Mouse (Mus musculus): ENCODE measurements around the gene Gm20696. TPM values are rescaled to one million over a fixed set of nuclear protein-coding genes. Genes with fewer than 3 reads are reported as not detected.

Gene Gm20696
- total RNA-seq, 1 experiment, result 0.58 TPM

DNA sequence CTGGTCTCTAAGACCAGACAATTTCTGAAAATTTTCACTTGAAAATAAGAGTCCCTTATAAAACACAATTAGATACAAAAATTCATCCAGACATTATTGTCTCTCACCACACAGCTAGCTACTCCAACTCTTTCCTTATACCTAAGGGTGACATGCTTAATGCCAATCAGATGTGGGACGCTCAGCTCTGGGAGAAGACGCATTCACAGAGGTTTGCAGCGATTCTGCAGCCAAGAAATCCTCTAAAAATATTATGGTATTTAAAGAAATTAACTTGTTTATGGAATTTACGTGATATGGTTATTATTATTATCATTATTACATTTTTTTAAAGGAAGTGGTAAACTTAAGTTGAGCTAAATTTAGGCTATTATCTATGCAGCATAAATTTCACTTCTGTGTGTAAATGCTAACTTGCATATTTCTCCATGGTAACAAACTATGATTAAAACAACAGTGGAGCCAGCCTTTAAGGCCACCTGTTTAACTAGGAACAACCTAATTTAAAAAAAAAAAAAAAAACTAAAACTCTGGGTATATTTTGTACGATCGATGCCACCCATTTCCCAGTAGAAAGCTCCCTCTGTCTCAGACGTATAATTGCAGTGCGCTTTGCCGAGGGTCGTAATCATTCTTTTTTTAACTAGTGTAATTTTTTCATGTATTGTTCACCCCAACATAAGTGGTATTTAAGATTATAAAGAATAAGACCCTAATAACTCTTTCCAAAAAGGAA is 326.4 kb downstream of the Gm20696 start:
- Histone ChIP-seq H3K4me1 (ENCODE audit: control insufficient read depth in 2 of 2, insufficient read depth in 2 of 2, low read length in 2 of 2, poor library complexity in 1 of 2) (no peaks in the 10 kb centered on the region), H3K9ac (ENCODE audit: insufficient read depth, low read depth, low read length, poor library complexity, severe bottlenecking) (no peak overlapping the region), H3K27ac (ENCODE audit: insufficient read depth, low read depth, low read length, poor library complexity, severe bottlenecking) (no peak overlapping the region), H3K36me3 (ENCODE audit: control insufficient read depth, insufficient read depth, low read length, poor library complexity, severe bottlenecking) (no peaks in the 10 kb centered on the region), H3K4me3 (ENCODE audit: insufficient read depth in 1 of 2, low read depth in 1 of 2, low read length in 2 of 2, poor library complexity in 1 of 2, severe bottlenecking in 1 of 2) (no peak overlapping the region), H3K9me3 (ENCODE audit: control insufficient read depth, insufficient read depth, low read depth, low read length) (no peaks in the 10 kb centered on the region)
- TF ChIP-seq HCFC1 (IDR thresholded peaks at IDR 0.05; ENCODE audit: borderline replicate concordance, insufficient read depth, low read length), result no peak
- no peak for TF ChIP-seq CHD2 (IDR thresholded peaks at IDR 0.05; ENCODE audit: low read depth, low read length)
- TF ChIP-seq ZNF384 (IDR thresholded peaks at IDR 0.05; ENCODE audit: low read depth, low read length), result no peak
- no peak for TF ChIP-seq MAFK (IDR thresholded peaks at IDR 0.05; ENCODE audit: insufficient read depth, low read depth, low read length)
- no peak for DNase-seq (ENCODE audit: low read depth, low spot score)
- in situ Hi-C loops (cut with MboI; ENCODE audit: low sequenced_read_pairs in 2 of 2, unreplicated experiment in 2 of 2), result no loop called here

DNA sequence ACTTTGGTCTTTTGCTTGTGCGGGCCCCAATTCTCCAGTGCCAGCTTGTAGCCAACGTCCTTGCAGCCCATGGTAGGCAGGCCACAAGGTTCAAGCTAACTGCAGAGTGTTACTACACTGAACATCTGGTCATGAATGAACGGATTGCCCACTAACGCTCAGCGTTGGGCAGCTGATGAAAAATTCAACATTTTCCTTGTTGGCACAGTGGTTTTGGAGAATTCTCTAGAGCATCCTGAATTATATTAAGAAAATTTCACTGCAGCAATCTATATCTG is 327.3 kb downstream of the Gm20696 start:
- Histone ChIP-seq H3K4me3 (ENCODE audit: insufficient read depth in 1 of 2, low read depth in 1 of 2, low read length in 2 of 2, poor library complexity in 1 of 2, severe bottlenecking in 1 of 2) (no peak overlapping the region), H3K9ac (ENCODE audit: insufficient read depth, low read depth, low read length, poor library complexity, severe bottlenecking) (no peak overlapping the region), H3K9me3 (ENCODE audit: control insufficient read depth, insufficient read depth, low read depth, low read length) (no peaks in the 10 kb centered on the region), H3K27ac (ENCODE audit: insufficient read depth, low read depth, low read length, poor library complexity, severe bottlenecking) (no peak overlapping the region), H3K4me1 (ENCODE audit: control insufficient read depth in 2 of 2, insufficient read depth in 2 of 2, low read length in 2 of 2, poor library complexity in 1 of 2) (no peaks in the 10 kb centered on the region), H3K36me3 (ENCODE audit: control insufficient read depth, insufficient read depth, low read length, poor library complexity, severe bottlenecking) (no peaks in the 10 kb centered on the region)
- TF ChIP-seq CHD2 (IDR thresholded peaks at IDR 0.05; ENCODE audit: low read depth, low read length) (no peak), ZC3H11A (IDR thresholded peaks at IDR 0.05; ENCODE audit: borderline replicate concordance, low read depth, low read length) (no peak), ZNF384 (IDR thresholded peaks at IDR 0.05; ENCODE audit: low read depth, low read length) (no peak), HCFC1 (IDR thresholded peaks at IDR 0.05; ENCODE audit: borderline replicate concordance, insufficient read depth, low read length) (no peak)
- in situ Hi-C loops (cut with MboI; ENCODE audit: low sequenced_read_pairs in 2 of 2, unreplicated experiment in 2 of 2), result no loop called here
- no peak for DNase-seq (ENCODE audit: low read depth, low spot score)

DNA sequence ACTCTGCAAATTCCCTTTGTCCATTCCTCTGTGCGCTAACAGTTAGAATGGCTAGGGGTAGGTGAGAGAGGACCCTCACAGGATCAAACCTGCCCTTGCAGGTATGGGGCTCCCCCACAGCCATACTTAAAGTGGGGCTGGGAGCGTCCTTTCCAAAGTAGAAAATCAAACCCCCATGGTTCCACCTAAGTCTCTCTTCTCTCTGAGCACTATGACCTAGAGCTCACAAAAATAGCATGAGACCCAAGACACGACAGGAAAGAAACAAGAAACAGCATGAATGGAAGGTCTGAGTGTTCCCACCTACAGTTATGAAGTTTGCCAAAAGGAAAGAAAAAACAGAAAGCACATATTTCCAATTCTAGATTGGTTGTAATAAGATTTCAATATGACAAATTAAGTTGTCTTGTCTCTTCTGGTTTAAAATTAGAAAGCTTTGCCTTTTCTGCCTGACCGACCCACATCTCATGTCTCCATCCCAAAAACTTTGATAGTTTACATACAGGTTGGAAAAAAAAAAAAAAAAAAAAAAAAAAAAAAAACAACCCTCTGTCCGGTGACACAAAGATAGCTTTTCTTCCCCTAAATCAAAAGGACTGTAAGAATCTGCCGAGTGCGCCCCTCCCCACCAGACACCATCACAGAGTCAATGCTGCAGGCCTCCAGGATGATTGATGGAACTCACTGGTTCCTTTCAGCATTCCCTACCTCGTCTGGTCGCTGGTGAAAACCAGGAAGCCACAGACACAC is 327.8 kb downstream of the Gm20696 start:
- DNase-seq (ENCODE audit: low read depth, low spot score), result no peak
- Histone ChIP-seq H3K9me3 (ENCODE audit: control insufficient read depth, insufficient read depth, low read depth, low read length) (no peaks in the 10 kb centered on the region), H3K9ac (ENCODE audit: insufficient read depth, low read depth, low read length, poor library complexity, severe bottlenecking) (no peak overlapping the region), H3K27ac (ENCODE audit: insufficient read depth, low read depth, low read length, poor library complexity, severe bottlenecking) (no peak overlapping the region), H3K36me3 (ENCODE audit: control insufficient read depth, insufficient read depth, low read length, poor library complexity, severe bottlenecking) (no peaks in the 10 kb centered on the region), H3K4me3 (ENCODE audit: insufficient read depth in 1 of 2, low read depth in 1 of 2, low read length in 2 of 2, poor library complexity in 1 of 2, severe bottlenecking in 1 of 2) (no peak overlapping the region), H3K4me1 (ENCODE audit: control insufficient read depth in 2 of 2, insufficient read depth in 2 of 2, low read length in 2 of 2, poor library complexity in 1 of 2) (no peaks in the 10 kb centered on the region)
- in situ Hi-C loops (cut with MboI; ENCODE audit: low sequenced_read_pairs in 2 of 2, unreplicated experiment in 2 of 2), result no loop called here
- TF ChIP-seq MAFK (IDR thresholded peaks at IDR 0.05; ENCODE audit: insufficient read depth, low read depth, low read length), result no peak
- no peak for TF ChIP-seq CHD2 (IDR thresholded peaks at IDR 0.05; ENCODE audit: low read depth, low read length)
- TF ChIP-seq ZNF384 (IDR thresholded peaks at IDR 0.05; ENCODE audit: low read depth, low read length), result peak; percentile 52; the same call in 1 of the 2 replicates
- no peak for TF ChIP-seq HCFC1 (IDR thresholded peaks at IDR 0.05; ENCODE audit: borderline replicate concordance, insufficient read depth, low read length)
- TF ChIP-seq ZC3H11A (IDR thresholded peaks at IDR 0.05; ENCODE audit: borderline replicate concordance, low read depth, low read length), result no peak

DNA sequence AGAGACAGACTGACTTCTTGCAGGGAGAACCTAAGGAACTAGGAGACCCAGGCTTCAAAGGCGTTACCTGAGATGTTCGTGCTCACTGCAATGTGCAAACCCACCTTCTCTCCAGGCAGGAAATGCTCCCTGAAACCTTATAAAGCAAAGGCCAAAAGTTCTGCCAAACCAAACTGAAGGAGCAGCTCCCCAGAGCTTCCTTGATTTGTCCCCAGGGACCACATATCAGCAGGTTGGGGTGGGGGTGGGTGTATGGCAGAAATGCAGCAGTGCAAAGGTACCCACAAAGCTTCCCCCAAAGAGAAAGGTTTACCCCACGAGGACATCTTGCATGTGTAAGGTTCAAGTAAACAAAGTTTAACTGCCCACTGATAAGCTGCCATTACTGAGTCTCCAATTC is 328.4 kb downstream of the Gm20696 start:
- DNase-seq (ENCODE audit: low read depth, low spot score), result no peak
- H3K9ac ChIP-seq (ENCODE audit: insufficient read depth, low read depth, low read length, poor library complexity, severe bottlenecking), result no peak overlapping the region
- H3K4me3 ChIP-seq (ENCODE audit: insufficient read depth in 1 of 2, low read depth in 1 of 2, low read length in 2 of 2, poor library complexity in 1 of 2, severe bottlenecking in 1 of 2), result no peak overlapping the region
- in situ Hi-C loops (cut with MboI; ENCODE audit: low sequenced_read_pairs in 2 of 2, unreplicated experiment in 2 of 2), result no loop called here
- H3K27ac ChIP-seq (ENCODE audit: insufficient read depth, low read depth, low read length, poor library complexity, severe bottlenecking), result no peak overlapping the region
- no peaks in the 10 kb centered on the region for H3K4me1 ChIP-seq (ENCODE audit: control insufficient read depth in 2 of 2, insufficient read depth in 2 of 2, low read length in 2 of 2, poor library complexity in 1 of 2)
- no peak for TF ChIP-seq HCFC1 (IDR thresholded peaks at IDR 0.05; ENCODE audit: borderline replicate concordance, insufficient read depth, low read length)
- TF ChIP-seq CHD2 (IDR thresholded peaks at IDR 0.05; ENCODE audit: low read depth, low read length), result no peak
- no peak for TF ChIP-seq ZC3H11A (IDR thresholded peaks at IDR 0.05; ENCODE audit: borderline replicate concordance, low read depth, low read length)
- TF ChIP-seq MAFK (IDR thresholded peaks at IDR 0.05; ENCODE audit: insufficient read depth, low read depth, low read length), result no peak
- no peak for TF ChIP-seq ZNF384 (IDR thresholded peaks at IDR 0.05; ENCODE audit: low read depth, low read length)
- H3K36me3 ChIP-seq (ENCODE audit: control insufficient read depth, insufficient read depth, low read length, poor library complexity, severe bottlenecking), result no peaks in the 10 kb centered on the region
- H3K9me3 ChIP-seq (ENCODE audit: control insufficient read depth, insufficient read depth, low read depth, low read length), result no peaks in the 10 kb centered on the region
